Mouse (Mus musculus): ENCODE results near the gene Cux2. TPM values are rescaled to one million over a fixed set of nuclear protein-coding genes. Genes with fewer than 3 reads are reported as not detected.

Gene Cux2
- polyA plus RNA-seq, 1 experiment from 2014 or later: 3.0 TPM

DNA sequence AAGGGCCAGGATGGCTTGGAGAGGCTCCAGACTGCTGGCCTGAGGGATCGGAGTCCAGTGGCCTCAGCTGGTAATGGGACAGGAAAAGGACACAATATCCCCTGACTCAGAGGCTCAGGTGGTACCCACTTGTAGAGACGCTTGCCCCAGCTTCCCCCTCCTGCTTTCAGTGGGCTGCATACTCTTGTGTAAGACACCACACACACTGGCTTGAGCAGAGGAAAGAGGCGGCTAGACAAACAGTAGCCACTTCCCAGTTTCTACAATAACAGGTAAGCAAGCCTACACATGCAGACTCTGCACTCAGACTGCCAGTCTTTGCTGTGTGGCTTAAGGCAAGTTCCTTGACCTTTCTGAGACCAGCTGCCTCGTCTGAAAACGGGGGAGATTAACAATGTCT lies 14.6 kb downstream of the Cux2 start:
- H3K4me3 ChIP-seq (ENCODE audit: low read depth, low read length): no peak overlapping the region
- H3K4me2 ChIP-seq (ENCODE audit: low read depth, low read length): no peak overlapping the region
- ATAC-seq (ENCODE audit: low read depth) (no peak), DNase-seq (ENCODE audit: low spot score) (no peak)
- no peaks in the 10 kb centered on the region for H3K27me3 ChIP-seq (replicated peaks; ENCODE audit: control insufficient read depth, insufficient read depth, low read length)
- H3K9me3 ChIP-seq (ENCODE audit: control insufficient read depth, low read length): peaks cover 16% of the 10 kb centered on the region
- no peak overlapping the region for H3K27ac ChIP-seq (replicated peaks; ENCODE audit: low read depth, low read length)
- 67% methylated on average over 5 of the region's 5 CpGs for WGBS
- H3K9ac ChIP-seq (ENCODE audit: low read depth, low read length): no peak overlapping the region
- no peaks in the 10 kb centered on the region; the same call in 1 of the 2 replicates for H3K36me3 ChIP-seq (ENCODE audit: control insufficient read depth, insufficient read depth, low read length)
- peaks cover 3% of the 10 kb centered on the region; the same call in 1 of the 2 replicates for H3K4me1 ChIP-seq (ENCODE audit: control insufficient read depth, insufficient read depth, low read length)

DNA sequence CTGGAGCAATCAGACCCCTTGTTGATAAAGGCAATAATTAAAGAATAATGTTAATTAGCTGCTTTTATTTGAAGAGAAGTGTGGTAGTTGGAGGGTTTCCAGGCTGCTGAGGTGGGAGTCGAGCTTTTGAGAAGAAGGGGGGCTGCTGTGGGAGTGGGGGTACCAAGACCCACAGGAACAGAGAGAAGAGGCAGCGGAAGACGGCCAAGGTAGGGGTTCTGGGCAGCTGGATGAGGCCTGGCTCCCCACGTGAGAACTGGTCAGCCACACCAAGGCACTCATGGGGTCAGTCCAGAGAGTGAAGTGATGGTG lies 16.8 kb downstream of the Cux2 start:
- no peak overlapping the region for H3K4me2 ChIP-seq (ENCODE audit: low read depth, low read length)
- peaks cover 16% of the 10 kb centered on the region for H3K9me3 ChIP-seq (ENCODE audit: control insufficient read depth, low read length)
- WGBS: 53% methylated on average over 4 of the region's 4 CpGs
- ATAC-seq (ENCODE audit: low read depth) (no peak), DNase-seq (ENCODE audit: low spot score) (no peak)
- no peaks in the 10 kb centered on the region for H3K27me3 ChIP-seq (replicated peaks; ENCODE audit: control insufficient read depth, insufficient read depth, low read length)
- peaks cover 3% of the 10 kb centered on the region; the same call in 1 of the 2 replicates for H3K4me1 ChIP-seq (ENCODE audit: control insufficient read depth, insufficient read depth, low read length)
- no peaks in the 10 kb centered on the region; the same call in 1 of the 2 replicates for H3K36me3 ChIP-seq (ENCODE audit: control insufficient read depth, insufficient read depth, low read length)
- H3K4me3 ChIP-seq (ENCODE audit: low read depth, low read length): no peak overlapping the region
- no peak overlapping the region for H3K27ac ChIP-seq (replicated peaks; ENCODE audit: low read depth, low read length)
- no peak overlapping the region for H3K9ac ChIP-seq (ENCODE audit: low read depth, low read length)

- 42% methylated on average over 19 of the region's 19 CpGs for WGBS
- H3K36me3 ChIP-seq (ENCODE audit: control insufficient read depth, insufficient read depth, low read length): no peaks in the 10 kb centered on the region; the same call in 1 of the 2 replicates
- H3K9me3 ChIP-seq (ENCODE audit: control insufficient read depth, low read length): peaks cover 16% of the 10 kb centered on the region
- H3K27ac ChIP-seq (replicated peaks; ENCODE audit: low read depth, low read length): no peak overlapping the region
- H3K4me3 ChIP-seq (ENCODE audit: low read depth, low read length): no peak overlapping the region
- H3K4me1 ChIP-seq (ENCODE audit: control insufficient read depth, insufficient read depth, low read length): peaks cover 3% of the 10 kb centered on the region; the same call in 1 of the 2 replicates
- peak; percentile 33; the same call in 1 of the 2 replicates for ATAC-seq (ENCODE audit: low read depth)
- H3K4me2 ChIP-seq (ENCODE audit: low read depth, low read length): no peak overlapping the region
- H3K9ac ChIP-seq (ENCODE audit: low read depth, low read length): no peak overlapping the region
- DNase-seq (ENCODE audit: low spot score): peak; percentile 35
- no peaks in the 10 kb centered on the region for H3K27me3 ChIP-seq (replicated peaks; ENCODE audit: control insufficient read depth, insufficient read depth, low read length)
Observed at GRCm38 (mm10) chr5:122032471-122033166, 17.3 kb downstream of the Cux2 start.

DNA sequence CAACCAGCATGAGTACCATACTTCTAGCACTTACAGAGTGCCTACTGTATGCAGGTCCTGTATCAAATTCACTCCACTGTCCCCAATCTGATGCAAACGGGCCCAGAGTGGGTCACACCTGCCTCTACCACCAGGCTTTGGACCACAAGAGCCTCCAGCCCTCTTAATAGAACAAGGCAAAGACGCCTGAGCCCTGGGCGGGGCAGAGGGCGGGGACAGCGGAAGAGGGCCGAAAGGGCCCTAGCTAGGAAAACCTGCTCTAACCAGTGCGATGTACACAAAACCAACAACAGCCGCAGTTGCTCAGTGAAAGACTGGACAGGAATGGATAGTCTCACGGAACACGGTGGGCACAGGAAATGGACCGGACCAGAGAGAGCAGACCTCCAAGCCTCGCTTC lies 18.8 kb downstream of the Cux2 start:
- Histone ChIP-seq H3K27ac (replicated peaks; ENCODE audit: low read depth, low read length) (no peak overlapping the region), H3K9me3 (ENCODE audit: control insufficient read depth, low read length) (peaks cover 5% of the 10 kb centered on the region), H3K27me3 (replicated peaks; ENCODE audit: control insufficient read depth, insufficient read depth, low read length) (no peaks in the 10 kb centered on the region), H3K4me2 (ENCODE audit: low read depth, low read length) (no peak overlapping the region), H3K9ac (ENCODE audit: low read depth, low read length) (no peak overlapping the region), H3K36me3 (ENCODE audit: control insufficient read depth, insufficient read depth, low read length) (no peaks in the 10 kb centered on the region), H3K4me1 (ENCODE audit: control insufficient read depth, insufficient read depth, low read length) (peaks cover 3% of the 10 kb centered on the region; the same call in 1 of the 2 replicates), H3K4me3 (ENCODE audit: low read depth, low read length) (no peak overlapping the region)
- DNase-seq (ENCODE audit: low spot score) (no peak), ATAC-seq (ENCODE audit: low read depth) (no peak)
- 59% methylated on average over 12 of the region's 12 CpGs for WGBS

DNA sequence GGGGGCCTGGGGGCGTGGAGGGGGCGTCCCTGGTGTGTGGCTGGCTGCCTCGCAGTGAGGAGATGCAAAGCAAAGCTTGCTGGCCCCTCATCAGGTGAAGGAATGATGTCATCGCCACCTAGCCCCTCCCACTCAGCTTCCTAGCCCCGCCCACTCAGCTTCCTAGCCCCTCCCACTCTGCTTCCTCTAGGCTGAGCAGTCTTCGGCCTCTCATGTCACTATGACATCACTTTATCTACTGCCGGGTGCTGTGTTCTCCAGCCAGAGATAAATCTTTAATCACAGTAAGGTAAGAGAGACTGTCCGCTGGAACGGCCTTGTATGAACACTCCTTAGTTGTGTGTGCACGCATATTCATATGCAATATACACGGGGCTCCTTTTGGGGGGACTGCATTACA lies 19.3 kb downstream of the Cux2 start:
- Histone ChIP-seq H3K4me2 (ENCODE audit: low read depth, low read length) (no peak overlapping the region), H3K27me3 (replicated peaks; ENCODE audit: control insufficient read depth, insufficient read depth, low read length) (no peaks in the 10 kb centered on the region), H3K4me3 (ENCODE audit: low read depth, low read length) (no peak overlapping the region), H3K4me1 (ENCODE audit: control insufficient read depth, insufficient read depth, low read length) (peaks cover 3% of the 10 kb centered on the region; the same call in 1 of the 2 replicates), H3K9me3 (ENCODE audit: control insufficient read depth, low read length) (0 out of 2 replicates have a peak, but pooled peaks cover under 1% of the 10 kb centered on the region), H3K9ac (ENCODE audit: low read depth, low read length) (no peak overlapping the region), H3K27ac (replicated peaks; ENCODE audit: low read depth, low read length) (no peak overlapping the region), H3K36me3 (ENCODE audit: control insufficient read depth, insufficient read depth, low read length) (no peaks in the 10 kb centered on the region)
- WGBS: 81% methylated on average over 6 of the region's 11 CpGs
- DNase-seq (ENCODE audit: low spot score) (no peak), ATAC-seq (ENCODE audit: low read depth) (no peak)

DNA sequence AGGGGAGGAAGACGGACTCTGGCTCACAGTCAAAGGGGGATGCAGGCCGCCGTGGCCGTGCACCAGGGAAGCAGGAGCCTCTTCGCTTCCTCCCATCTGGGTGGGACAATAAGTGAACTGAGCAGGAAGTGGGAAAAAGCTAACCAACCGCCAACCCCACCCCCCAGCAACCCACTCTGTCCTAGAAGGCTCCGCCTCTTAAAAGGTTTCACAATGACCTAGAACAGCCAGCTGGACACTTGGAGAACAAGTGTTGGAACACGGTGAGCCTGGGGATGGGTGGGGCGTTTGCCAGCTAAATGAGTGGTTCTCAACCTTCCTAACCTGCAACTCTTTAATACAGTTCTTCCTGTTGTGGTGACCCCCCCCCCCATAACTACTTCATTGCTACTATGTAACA lies 23.1 kb downstream of the Cux2 start:
- Histone ChIP-seq H3K9me3 (ENCODE audit: control insufficient read depth, low read length) (peaks cover 8% of the 10 kb centered on the region), H3K36me3 (ENCODE audit: control insufficient read depth, insufficient read depth, low read length) (no peaks in the 10 kb centered on the region), H3K27me3 (replicated peaks; ENCODE audit: control insufficient read depth, insufficient read depth, low read length) (no peaks in the 10 kb centered on the region), H3K27ac (replicated peaks; ENCODE audit: low read depth, low read length) (no peak overlapping the region), H3K4me1 (ENCODE audit: control insufficient read depth, insufficient read depth, low read length) (no peaks in the 10 kb centered on the region), H3K4me2 (ENCODE audit: low read depth, low read length) (no peak overlapping the region), H3K4me3 (ENCODE audit: low read depth, low read length) (no peak overlapping the region), H3K9ac (ENCODE audit: low read depth, low read length) (no peak overlapping the region)
- WGBS: 81% methylated on average over 9 of the region's 9 CpGs
- ATAC-seq (ENCODE audit: low read depth) (no peak), DNase-seq (ENCODE audit: low spot score) (no peak)

DNA sequence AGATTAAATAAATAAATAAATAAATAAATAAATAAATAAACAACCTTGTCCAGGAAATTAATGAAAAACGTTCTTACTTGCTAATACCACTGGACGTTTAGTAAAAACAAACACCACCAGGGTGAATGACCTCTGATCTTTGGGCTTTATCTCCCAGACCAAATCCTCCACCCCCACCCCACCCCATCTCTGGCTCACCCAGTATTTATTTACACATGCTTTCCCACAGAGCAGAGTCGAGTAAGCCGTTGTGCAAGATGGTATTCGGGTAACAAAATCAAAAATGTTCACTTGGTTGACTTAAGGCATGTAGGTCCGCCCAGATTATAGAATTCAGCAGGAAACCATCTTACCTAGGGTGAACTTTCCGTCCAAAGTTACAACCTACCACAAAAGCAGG lies 23.6 kb downstream of the Cux2 start:
- WGBS: 60% methylated on average over 7 of the region's 7 CpGs
- no peak for DNase-seq (ENCODE audit: low spot score)
- H3K4me3 ChIP-seq (ENCODE audit: low read depth, low read length): no peak overlapping the region
- H3K27ac ChIP-seq (replicated peaks; ENCODE audit: low read depth, low read length): no peak overlapping the region
- ATAC-seq (ENCODE audit: low read depth): no peak
- H3K4me1 ChIP-seq (ENCODE audit: control insufficient read depth, insufficient read depth, low read length): no peaks in the 10 kb centered on the region
- H3K36me3 ChIP-seq (ENCODE audit: control insufficient read depth, insufficient read depth, low read length): no peaks in the 10 kb centered on the region
- H3K9ac ChIP-seq (ENCODE audit: low read depth, low read length): no peak overlapping the region
- peaks cover 8% of the 10 kb centered on the region for H3K9me3 ChIP-seq (ENCODE audit: control insufficient read depth, low read length)
- H3K27me3 ChIP-seq (replicated peaks; ENCODE audit: control insufficient read depth, insufficient read depth, low read length): no peaks in the 10 kb centered on the region
- no peak overlapping the region for H3K4me2 ChIP-seq (ENCODE audit: low read depth, low read length)

- H3K4me3 ChIP-seq (ENCODE audit: low read depth, low read length): no peak overlapping the region
- H3K9ac ChIP-seq (ENCODE audit: low read depth, low read length): no peak overlapping the region
- WGBS: 91% methylated on average over 11 of the region's 11 CpGs
- H3K9me3 ChIP-seq (ENCODE audit: control insufficient read depth, low read length): peaks cover 8% of the 10 kb centered on the region
- no peak for DNase-seq (ENCODE audit: low spot score)
- H3K27ac ChIP-seq (replicated peaks; ENCODE audit: low read depth, low read length): no peak overlapping the region
- H3K4me1 ChIP-seq (ENCODE audit: control insufficient read depth, insufficient read depth, low read length): no peaks in the 10 kb centered on the region
- no peak overlapping the region for H3K4me2 ChIP-seq (ENCODE audit: low read depth, low read length)
- no peaks in the 10 kb centered on the region for H3K36me3 ChIP-seq (ENCODE audit: control insufficient read depth, insufficient read depth, low read length)
- no peaks in the 10 kb centered on the region for H3K27me3 ChIP-seq (replicated peaks; ENCODE audit: control insufficient read depth, insufficient read depth, low read length)
- ATAC-seq (ENCODE audit: low read depth): no peak
Observed at GRCm38 (mm10) chr5:122025117-122025516, 24.8 kb downstream of the Cux2 start.

GRCm38 (mm10) chr5:122019288-122019687 lies 30.6 kb downstream of the Cux2 start:
- H3K4me3 ChIP-seq (ENCODE audit: low read depth, low read length): no peak overlapping the region
- no peak overlapping the region for H3K9ac ChIP-seq (ENCODE audit: low read depth, low read length)
- no peaks in the 10 kb centered on the region for H3K27me3 ChIP-seq (replicated peaks; ENCODE audit: control insufficient read depth, insufficient read depth, low read length)
- no peaks in the 10 kb centered on the region for H3K4me1 ChIP-seq (ENCODE audit: control insufficient read depth, insufficient read depth, low read length)
- 77% methylated on average over 16 of the region's 17 CpGs for WGBS
- no peak overlapping the region for H3K27ac ChIP-seq (replicated peaks; ENCODE audit: low read depth, low read length)
- peaks cover 8% of the 10 kb centered on the region for H3K9me3 ChIP-seq (ENCODE audit: control insufficient read depth, low read length)
- ATAC-seq (ENCODE audit: low read depth) (no peak), DNase-seq (ENCODE audit: low spot score) (no peak)
- no peaks in the 10 kb centered on the region for H3K36me3 ChIP-seq (ENCODE audit: control insufficient read depth, insufficient read depth, low read length)
- H3K4me2 ChIP-seq (ENCODE audit: low read depth, low read length): no peak overlapping the region
